Mouse (Mus musculus) A20 (cell line): ENCODE measurements at regions not wholly inside any gene's neighbourhood (a gene's known extent, or its start where the extent isn't known, plus 50 kb on each side); places are given as distances from the start of the nearest gene placed in this dataset.

ENCODE experiments used
- DNase-seq: peaks from one replicate; pipeline ENCODE4 v3.0.0-alpha.2; 2011; ENCODE audit warnings: low read depth, low spot score

GRCm38 (mm10) chr2:30676833-30677459, 82.1 kb downstream of the Cstad start:
- no peak for DNase-seq

DNA sequence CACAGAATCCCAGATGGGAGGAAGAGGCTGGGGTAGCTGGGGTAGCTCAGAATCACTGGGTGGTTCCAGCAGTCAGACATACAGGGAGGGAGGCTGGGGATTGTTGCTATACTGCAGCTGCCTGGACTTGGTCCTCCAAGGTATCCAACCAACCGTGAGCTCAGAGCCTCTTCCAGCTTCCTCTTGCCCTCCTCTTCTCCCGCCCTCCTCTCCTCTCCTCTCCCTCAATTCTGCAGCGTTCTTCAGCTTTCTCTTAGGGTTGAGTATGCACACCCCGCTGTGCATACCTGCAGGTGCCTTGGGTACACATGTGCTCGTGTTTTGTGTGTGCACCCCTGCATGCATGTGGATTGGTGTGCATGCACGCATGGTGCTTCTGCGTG, 81.6 kb downstream of the Cstad start:
- DNase-seq, result no peak

- DNase-seq, result no peak
Observed at GRCm38 (mm10) chr2:30675839-30676238, 81.0 kb downstream of the Cstad start.

GRCm38 (mm10) chr2:30670836-30671586, 76.2 kb downstream of the Cstad start:
- no peak for DNase-seq

DNA sequence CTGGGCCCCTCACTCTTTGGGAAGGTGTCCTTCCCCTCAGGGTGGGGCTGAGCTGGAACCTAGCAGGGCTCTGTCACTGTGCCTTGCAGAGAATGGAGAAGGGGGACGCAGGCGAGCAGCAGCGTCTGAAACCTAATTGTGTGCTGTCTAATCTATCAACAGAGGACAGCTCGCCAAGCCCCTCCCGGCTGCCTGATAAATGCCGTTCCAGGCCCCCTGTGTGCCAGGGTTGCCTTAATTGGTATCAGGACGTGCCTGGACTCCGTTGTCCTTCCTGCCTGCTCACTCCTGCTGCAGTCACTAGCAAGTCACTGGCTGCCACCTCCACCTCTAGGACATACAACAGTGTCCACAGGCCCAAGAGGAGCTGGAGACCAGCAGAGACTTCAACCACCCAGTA, 72.6 kb downstream of the Cstad start:
- DNase-seq, result no peak

DNA sequence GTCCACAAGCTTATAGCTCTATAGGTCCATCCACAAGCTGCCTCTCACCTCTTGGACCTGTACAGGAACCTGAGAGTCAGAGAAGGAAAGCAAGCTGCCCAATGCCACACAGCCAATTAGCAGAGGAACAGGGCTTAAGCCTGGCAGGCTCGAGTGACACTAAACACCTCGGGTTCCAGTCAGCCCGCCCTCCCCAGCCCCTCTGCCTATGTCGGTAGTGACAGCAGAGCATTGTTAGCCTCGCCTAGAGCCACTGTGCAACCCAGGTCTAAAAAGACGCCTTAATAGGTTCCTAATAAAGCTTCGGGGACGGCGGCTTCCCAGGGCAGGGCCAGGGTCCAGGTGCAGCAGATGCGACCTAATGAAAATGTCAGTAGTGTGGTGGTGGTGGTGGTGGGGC, 66.3 kb downstream of the Cstad start:
- no peak for DNase-seq

DNA sequence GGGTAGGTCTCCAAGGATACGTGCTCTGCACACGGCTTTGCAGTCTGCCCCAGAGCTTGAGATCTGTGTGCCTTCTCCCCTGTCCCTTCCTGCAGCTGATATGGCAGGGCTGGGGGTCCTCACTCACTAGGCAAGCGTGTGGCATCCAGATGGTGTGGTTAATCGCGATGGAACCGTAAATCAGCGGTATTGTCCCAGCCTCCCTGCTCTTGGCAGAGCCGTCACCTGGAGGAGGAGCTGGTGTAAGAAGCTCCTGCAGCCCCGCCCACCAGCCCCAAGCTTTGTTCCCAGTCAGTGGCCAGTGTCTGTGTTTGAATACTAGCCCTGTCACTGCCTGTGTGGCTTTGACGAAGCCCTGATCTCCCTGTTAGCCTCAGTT, 65.8 kb downstream of the Cstad start:
- no peak for DNase-seq

DNA sequence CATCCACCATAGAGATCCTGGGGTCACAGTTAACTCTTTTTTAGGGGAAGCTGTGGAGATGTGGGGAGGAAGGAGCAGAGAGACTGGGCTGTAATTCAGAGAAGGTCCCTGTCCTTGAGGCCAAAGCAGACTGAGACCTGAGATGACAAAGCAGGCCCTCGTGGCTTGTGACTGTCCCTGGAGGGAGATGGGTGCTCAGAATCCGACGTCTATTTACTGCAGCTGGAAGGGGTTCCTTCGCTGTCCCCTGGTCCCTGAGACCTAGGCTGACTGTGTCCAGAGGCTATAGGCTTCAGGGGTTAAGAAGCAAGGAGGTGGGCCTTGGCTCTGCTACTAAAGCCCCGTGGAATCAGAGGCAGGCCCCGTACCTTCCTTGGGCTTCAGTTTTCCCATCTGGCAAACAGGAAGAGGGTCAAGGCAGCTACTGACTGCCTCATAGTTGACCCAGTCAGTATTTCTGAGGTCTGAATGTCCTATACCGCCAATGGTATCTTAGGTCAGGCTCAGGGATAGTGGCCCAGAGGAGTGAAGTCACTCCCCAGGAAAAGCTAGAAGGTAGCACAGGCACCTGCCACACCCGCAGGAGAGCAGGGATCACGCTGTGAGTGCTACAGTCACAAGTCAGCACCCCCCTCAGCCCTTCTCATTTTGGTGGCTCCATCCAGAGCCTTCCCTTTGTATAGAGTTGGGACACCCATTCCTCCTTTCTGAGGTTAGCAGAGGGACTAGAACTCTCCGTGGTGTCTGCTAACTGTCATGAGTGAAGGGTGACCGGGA, 65.2 kb downstream of the Cstad start:
- no peak for DNase-seq

- DNase-seq, result no peak
Observed at GRCm38 (mm10) chr2:30658844-30659555, 64.2 kb downstream of the Cstad start.
